Mouse (Mus musculus): ENCODE results near the gene Clec4g.

DNA sequence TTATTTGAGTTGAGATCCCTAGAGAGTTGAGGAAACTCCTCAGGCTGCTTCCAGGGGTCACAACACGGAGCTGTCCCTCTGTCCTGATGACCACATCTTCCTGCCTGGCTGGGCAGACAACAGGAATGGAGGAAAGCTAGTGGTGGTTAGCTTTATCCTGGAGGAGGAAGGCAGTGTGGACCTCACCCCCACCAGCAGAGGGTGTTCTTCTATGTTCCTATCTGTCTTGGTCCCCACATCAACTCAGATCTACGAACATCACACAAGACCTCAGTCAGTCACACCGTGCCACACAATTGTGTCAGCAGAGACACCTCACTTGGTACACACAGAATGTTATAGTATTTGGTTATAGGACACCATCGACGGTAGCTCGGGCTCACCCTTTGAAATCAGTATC, 32.9 kb downstream of the Clec4g start:
- TF ChIP-seq ZNF384 (IDR thresholded peaks at IDR 0.05; ENCODE audit: low read depth, low read length) (no peak), HCFC1 (IDR thresholded peaks at IDR 0.05; ENCODE audit: borderline replicate concordance, insufficient read depth, low read length) (no peak), CHD2 (IDR thresholded peaks at IDR 0.05; ENCODE audit: low read depth, low read length) (no peak), ZC3H11A (IDR thresholded peaks at IDR 0.05; ENCODE audit: borderline replicate concordance, low read depth, low read length) (no peak), MAFK (IDR thresholded peaks at IDR 0.05; ENCODE audit: insufficient read depth, low read depth, low read length) (no peak)

All from ES-E14 (cell line).